Mouse (Mus musculus): ENCODE measurements around the gene Rnf227.

- TF ChIP-seq CTCF (IDR thresholded peaks at IDR 0.05; ENCODE audit: extremely low read depth, insufficient read length, insufficient replicate concordance, low read depth, low read length) (no peak), POLR2A (IDR thresholded peaks at IDR 0.05; ENCODE audit: low read depth, low read length) (no peak)
Observed at GRCm38 (mm10) chr11:69357690-69358089, 17.4 kb downstream of the Rnf227 start.

Measured in small intestine, adult 2 months (tissue).